15 mouse cellular contexts compared by ENCODE assay signal in genomic region chr3:98434088-98434816, GRCm38 (mm10). TPM values are rescaled to one million over a fixed set of nuclear protein-coding genes. Genes with fewer than 3 reads are reported as not detected.
DNase-seq lines count a peak whose midpoint lies in the region; ATAC-seq and TF ChIP-seq lines count a peak whose summit lies in the region.
"Had no signal": no experiment of that assay in that cellular context is flagged by ENCODE, and none has a peak within 500 bp of the region (broad histone marks: within the 10 kb centered on the region; RNA-seq: fewer than 3 reads in every experiment).

No protein-coding gene starts in this region.

- DNase-seq in embryo, embryonic 10 days (ENCODE audit: low spot score): peak; percentile 34
- no peak for DNase-seq in embryo, embryonic 10.5 days (ENCODE audit: low spot score)
- DNase-seq in lung, postnatal 0 days (ENCODE audit: low spot score): peak; percentile 11
- no peak for DNase-seq in lung, adult 2 months
- DNase-seq in limb, embryonic 11.5 days (ENCODE audit: low spot score): peak; percentile 35
- DNase-seq in cerebellum, postnatal 36 days: no peak
- no peak for DNase-seq in heart, embryonic 10.5 days (ENCODE audit: low spot score)
- DNase-seq: B cell, adult 2 months; cerebellum, postnatal 10 days had no signal

- 20% methylated on average over 1 of the region's 1 CpGs for WGBS in lung, postnatal 0 days
- no CpG with 5 or more reads among the region's 1 CpGs for WGBS in lung, adult 2 months
- WGBS in limb, embryonic 11.5 days: 0% methylated on average over 1 of the region's 1 CpGs
- 0% methylated on average over 1 of the region's 1 CpGs for WGBS in heart, embryonic 10.5 days

- no peak for TF ChIP-seq POLR2A in lung, adult 2 months (IDR thresholded peaks at IDR 0.05; ENCODE audit: borderline replicate concordance, extremely low read depth, low read depth, low read length)

- H3K4me3 ChIP-seq in lung, postnatal 0 days (ENCODE audit: low read depth, low read length): no peak overlapping the region
- H3K4me3 ChIP-seq in lung, adult 2 months (replicated peaks; ENCODE audit: extremely low read depth, low read depth, low read length): no peak overlapping the region
- no peak overlapping the region for H3K4me3 ChIP-seq in limb, embryonic 11.5 days (ENCODE audit: low read depth, low read length)
- H3K4me3 ChIP-seq in heart, embryonic 10.5 days: no peak overlapping the region
- H3K4me3 ChIP-seq: heart, embryonic 15.5 days; limb, embryonic 12.5 days had no signal

- H3K36me3 ChIP-seq in lung, postnatal 0 days (ENCODE audit: insufficient read depth, low read length): no peaks in the 10 kb centered on the region
- H3K36me3 ChIP-seq in limb, embryonic 11.5 days (ENCODE audit: control insufficient read depth, insufficient read depth, low read length): no peaks in the 10 kb centered on the region
- H3K36me3 ChIP-seq in heart, embryonic 10.5 days: no peaks in the 10 kb centered on the region
- H3K36me3 ChIP-seq: heart, embryonic 15.5 days; limb, embryonic 12.5 days had no signal

- H3K27me3 ChIP-seq in lung, postnatal 0 days (replicated peaks; ENCODE audit: insufficient read depth, low read length): no peaks in the 10 kb centered on the region
- H3K27me3 ChIP-seq in limb, embryonic 11.5 days (ENCODE audit: control insufficient read depth, insufficient read depth, low read length): peaks cover 5% of the 10 kb centered on the region; the same call in 1 of the 2 replicates
- peaks cover 7% of the 10 kb centered on the region; the same call in 1 of the 2 replicates for H3K27me3 ChIP-seq in heart, embryonic 10.5 days (ENCODE audit: insufficient read depth, poor library complexity, severe bottlenecking)
- H3K27me3 ChIP-seq: heart, embryonic 15.5 days had no signal

- H3K9me3 ChIP-seq in lung, postnatal 0 days (ENCODE audit: low read length): no peaks in the 10 kb centered on the region
- no peaks in the 10 kb centered on the region for H3K9me3 ChIP-seq in limb, embryonic 11.5 days (ENCODE audit: control insufficient read depth, low read length)
- H3K9me3 ChIP-seq in heart, embryonic 10.5 days: no peaks in the 10 kb centered on the region
- H3K9me3 ChIP-seq: heart, embryonic 15.5 days; limb, embryonic 12.5 days had no signal

- no peak overlapping the region for H3K27ac ChIP-seq in lung, postnatal 0 days (ENCODE audit: low read length)
- no peak overlapping the region for H3K27ac ChIP-seq in limb, embryonic 11.5 days (replicated peaks; ENCODE audit: low read depth, low read length)
- no peak overlapping the region for H3K27ac ChIP-seq in heart, embryonic 10.5 days
- H3K27ac ChIP-seq: heart, embryonic 15.5 days; limb, embryonic 12.5 days; macrophage had no signal

- no peak for TF ChIP-seq CTCF in lung, postnatal 0 days (IDR thresholded peaks at IDR 0.05)
- TF ChIP-seq CTCF in lung, adult 2 months (IDR thresholded peaks at IDR 0.05; ENCODE audit: insufficient read depth, low read length): no peak

- no peak overlapping the region for H3K9ac ChIP-seq in lung, postnatal 0 days (replicated peaks; ENCODE audit: low read depth)
- no peak overlapping the region for H3K9ac ChIP-seq in limb, embryonic 11.5 days (ENCODE audit: low read length)
- H3K9ac ChIP-seq: heart, embryonic 15.5 days; limb, embryonic 12.5 days had no signal

- no peak for TF ChIP-seq EP300 in lung, postnatal 0 days (IDR thresholded peaks at IDR 0.05)

- no peaks in the 10 kb centered on the region for H3K4me1 ChIP-seq in lung, postnatal 0 days (ENCODE audit: insufficient read depth, low read depth, low read length)
- no peaks in the 10 kb centered on the region for H3K4me1 ChIP-seq in lung, adult 2 months (ENCODE audit: control insufficient read depth, insufficient read depth, low read length)
- H3K4me1 ChIP-seq in limb, embryonic 11.5 days (ENCODE audit: control insufficient read depth, insufficient read depth, low read length): no peaks in the 10 kb centered on the region
- H3K4me1 ChIP-seq in heart, embryonic 10.5 days: peaks cover 3% of the 10 kb centered on the region; the same call in 1 of the 2 replicates
- H3K4me1 ChIP-seq: limb, embryonic 12.5 days had no signal

- no peak for ATAC-seq in lung, postnatal 0 days
- peak; percentile 72; the same call in 1 of the 2 replicates for ATAC-seq in common myeloid progenitor, adult 5-6 weeks (replicated peaks; ENCODE audit: low read depth, poor library complexity, severe bottlenecking)
- ATAC-seq in limb, embryonic 11.5 days (ENCODE audit: insufficient number of reproducible peaks, low FRiP score, low TSS enrichment, low read depth): no peak

- no peak overlapping the region for H3K4me2 ChIP-seq in lung, postnatal 0 days (replicated peaks; ENCODE audit: low read depth, low read length)
- H3K4me2 ChIP-seq in limb, embryonic 11.5 days (ENCODE audit: low read depth, severe bottlenecking): no peak overlapping the region
- H3K4me2 ChIP-seq: heart, embryonic 15.5 days; limb, embryonic 12.5 days had no signal

RNA-seq across cellular contexts. Expression of gene Gm4450, which starts 22.7 kb away (rescaled TPM):
- polyA plus RNA-seq in lung, postnatal 0 days (2015; fragmentation: Nextera tagmentation; extraction: Ambion mirVana): not detected in 2 replicates
- polyA plus RNA-seq in lung, adult 2 months (2012; rRNA removed): not detected in 2 replicates
- total RNA-seq in common myeloid progenitor, adult 5-6 weeks (2017): not detected in 2 replicates
- not detected in 2 replicates for polyA plus RNA-seq in limb, embryonic 11.5 days (2014; fragmentation: Nextera tagmentation; extraction: Ambion mirVana)
- polyA plus RNA-seq in heart, embryonic 10.5 days (2016; fragmentation: Nextera tagmentation; extraction: Ambion mirVana): 0.20 TPM in 1 of 2 replicates, not detected in the other
- total RNA-seq: gastrocnemius, adult 8-10 months had no signal
- polyA plus RNA-seq: heart, embryonic 15.5 days; large intestine, adult 2 months; macrophage had no signal

RNA-seq across cellular contexts. Expression of gene Zfp697, which starts 52.0 kb away (rescaled TPM):
- polyA plus RNA-seq in lung, postnatal 0 days (2015; fragmentation: Nextera tagmentation; extraction: Ambion mirVana): 9.2 and 10.6 TPM in 2 replicates
- 17.0 and 17.9 TPM in 2 replicates for polyA plus RNA-seq in lung, adult 2 months (2012; rRNA removed)
- total RNA-seq in common myeloid progenitor, adult 5-6 weeks (2017): 0.59 and 1.2 TPM in 2 replicates
- 10.4 and 11.0 TPM in 2 replicates for polyA plus RNA-seq in limb, embryonic 11.5 days (2014; fragmentation: Nextera tagmentation; extraction: Ambion mirVana)
- polyA plus RNA-seq in heart, embryonic 10.5 days (2016; fragmentation: Nextera tagmentation; extraction: Ambion mirVana): 7.3 and 10.0 TPM in 2 replicates

Comparison
In these comparisons a context has a peak if more than half of its experiments do, and no peak if none do; other contexts are left out.
1. DNase-seq: peak in embryo, embryonic 10 days (single experiment), lung, postnatal 0 days (single experiment) and limb, embryonic 11.5 days (single experiment); none in embryo, embryonic 10.5 days (single experiment), lung, adult 2 months (single experiment), cerebellum, postnatal 36 days (0 of 2) and heart, embryonic 10.5 days (single experiment).